ENCODE assay signal across 20 mouse cellular contexts in genomic region chr3:137561986-137562385, GRCm38 (mm10). TPM values are rescaled to one million over a fixed set of nuclear protein-coding genes. Genes with fewer than 3 reads are reported as not detected.
DNase-seq lines count a peak whose midpoint lies in the region; ATAC-seq lines count a peak whose summit lies in the region.
"Had no signal": no experiment of that assay in that cellular context is flagged by ENCODE, and none has a peak within 500 bp of the region (broad histone marks: within the 10 kb centered on the region; RNA-seq: fewer than 3 reads in every experiment).

No protein-coding gene starts in this region.

- H3K4me2 ChIP-seq in limb, embryonic 12.5 days, result 0 out of 2 replicates have a peak overlapping the region, but pooled peaks have one; percentile 15
- no peak overlapping the region for H3K4me2 ChIP-seq in forebrain, embryonic 11.5 days (ENCODE audit: low read depth, low read length, severe bottlenecking)
- H3K4me2 ChIP-seq: forebrain, embryonic 13.5 days; hindbrain, embryonic 12.5 days; liver, embryonic 12.5 days had no signal

- peak; percentile 25; the same call in 1 of the 2 replicates for ATAC-seq in frontal cortex, adult (ENCODE audit: low TSS enrichment)
- ATAC-seq in limb, embryonic 12.5 days (ENCODE audit: insufficient number of reproducible peaks, insufficient read depth, low FRiP score, low TSS enrichment, low read depth), result 0 out of 2 replicates have a peak, but pooled peaks have one; percentile 26
- no peak for ATAC-seq in forebrain, embryonic 11.5 days (replicated peaks; ENCODE audit: low FRiP score)
- ATAC-seq: inflammation-experienced regulatory T-cells, adult 6 months; liver, embryonic 12.5 days had no signal

- no peak overlapping the region for H3K4me3 ChIP-seq in limb, embryonic 12.5 days (replicated peaks)
- H3K4me3 ChIP-seq in limb, embryonic 10.5 days, result no peak overlapping the region
- H3K4me3 ChIP-seq in forebrain, embryonic 11.5 days (ENCODE audit: low read depth, low read length), result no peak overlapping the region
- H3K4me3 ChIP-seq: forebrain, embryonic 13.5 days; heart, embryonic 10.5 days; hindbrain, embryonic 12.5 days; liver, embryonic 12.5 days had no signal

- no peak for DNase-seq in frontal cortex, postnatal 25 days (ENCODE audit: low spot score in 2 of 2)
- DNase-seq in limb, embryonic 10.5 days (ENCODE audit: low spot score), result no peak
- DNase-seq in gastrocnemius, postnatal 14 days, result peak; percentile 21
- no peak for DNase-seq in thymus, adult 18-20 months
- DNase-seq in forebrain, embryonic 11.5 days (ENCODE audit: low spot score), result no peak
- DNase-seq: cerebellum, adult 8-10 months; embryo, embryonic 11 days; kidney, adult 9 months; kidney, postnatal 4 days; lung, adult 2 months; lung, postnatal 36 days; right cerebral cortex, postnatal 25 days had no signal

- no peak overlapping the region for H3K27ac ChIP-seq in limb, embryonic 12.5 days
- no peak overlapping the region for H3K27ac ChIP-seq in limb, embryonic 10.5 days
- no peak overlapping the region for H3K27ac ChIP-seq in forebrain, embryonic 11.5 days (ENCODE audit: low read depth, low read length)
- H3K27ac ChIP-seq: forebrain, embryonic 13.5 days; heart, embryonic 10.5 days; hindbrain, embryonic 12.5 days; liver, embryonic 12.5 days had no signal

- H3K9me3 ChIP-seq in limb, embryonic 12.5 days, result no peaks in the 10 kb centered on the region
- H3K9me3 ChIP-seq in limb, embryonic 10.5 days (replicated peaks), result no peaks in the 10 kb centered on the region
- no peaks in the 10 kb centered on the region for H3K9me3 ChIP-seq in forebrain, embryonic 11.5 days (ENCODE audit: control insufficient read depth, low read length)
- H3K9me3 ChIP-seq: forebrain, embryonic 13.5 days; heart, embryonic 10.5 days; hindbrain, embryonic 12.5 days; liver, embryonic 12.5 days had no signal

- WGBS in limb, embryonic 12.5 days, result 47% methylated on average over 2 of the region's 2 CpGs
- WGBS in limb, embryonic 10.5 days, result 85% methylated on average over 2 of the region's 2 CpGs
- WGBS in forebrain, embryonic 11.5 days, result 70% methylated on average over 2 of the region's 2 CpGs

- 0 out of 2 replicates have a peak, but pooled peaks cover 4% of the 10 kb centered on the region for H3K27me3 ChIP-seq in limb, embryonic 12.5 days
- H3K27me3 ChIP-seq in limb, embryonic 10.5 days (ENCODE audit: low read depth, poor library complexity, severe bottlenecking), result 0 out of 2 replicates have a peak, but pooled peaks cover 6% of the 10 kb centered on the region
- no peaks in the 10 kb centered on the region for H3K27me3 ChIP-seq in forebrain, embryonic 11.5 days (ENCODE audit: control insufficient read depth, insufficient read depth, low read length)
- H3K27me3 ChIP-seq: forebrain, embryonic 13.5 days; hindbrain, embryonic 12.5 days; liver, embryonic 12.5 days had no signal

- intact Hi-C loops in gastrocnemius, postnatal 14 days (cut with DNase I; ENCODE audit: low total_unique reads), result no loop called here

- peaks cover 29% of the 10 kb centered on the region for H3K4me1 ChIP-seq in limb, embryonic 12.5 days (replicated peaks)
- peaks cover 23% of the 10 kb centered on the region for H3K4me1 ChIP-seq in limb, embryonic 10.5 days
- no peaks in the 10 kb centered on the region for H3K4me1 ChIP-seq in forebrain, embryonic 11.5 days (replicated peaks; ENCODE audit: control insufficient read depth, insufficient read depth, low read length)
- H3K4me1 ChIP-seq: heart, embryonic 10.5 days; hindbrain, embryonic 12.5 days; liver, embryonic 12.5 days had no signal

- no peaks in the 10 kb centered on the region for H3K36me3 ChIP-seq in limb, embryonic 12.5 days
- H3K36me3 ChIP-seq in limb, embryonic 10.5 days, result no peaks in the 10 kb centered on the region
- H3K36me3 ChIP-seq in forebrain, embryonic 11.5 days (ENCODE audit: control insufficient read depth, insufficient read depth, low read length), result no peaks in the 10 kb centered on the region
- H3K36me3 ChIP-seq: heart, embryonic 10.5 days; hindbrain, embryonic 12.5 days; liver, embryonic 12.5 days had no signal

- no peak overlapping the region for H3K9ac ChIP-seq in limb, embryonic 12.5 days (replicated peaks)
- H3K9ac ChIP-seq in forebrain, embryonic 11.5 days (ENCODE audit: low read length), result no peak overlapping the region
- H3K9ac ChIP-seq: forebrain, embryonic 13.5 days; hindbrain, embryonic 12.5 days; liver, embryonic 12.5 days had no signal

RNA-seq across cellular contexts. Expression of gene Ddit4l, which starts 59.4 kb away (rescaled TPM):
- polyA plus RNA-seq in limb, embryonic 12.5 days (2016; fragmentation: Nextera tagmentation; extraction: Ambion mirVana), result 8.2 and 12.3 TPM in 2 replicates
- polyA plus RNA-seq in limb, embryonic 10.5 days (2016; fragmentation: Nextera tagmentation; extraction: Ambion mirVana), result 3.8 and 6.3 TPM in 2 replicates
- total RNA-seq in gastrocnemius, postnatal 14 days (2021), result 100 to 1,000 TPM; 156 to 202 TPM
- 9.2 and 11.9 TPM in 2 replicates for polyA plus RNA-seq in forebrain, embryonic 11.5 days (2014; fragmentation: Nextera tagmentation; extraction: Ambion mirVana)
- total RNA-seq: megakaryocyte-erythroid progenitor cell, adult 5-6 weeks had no signal
